Mouse (Mus musculus) kidney, embryonic 16.5 days (tissue): ENCODE measurements at regions not wholly inside any gene's neighbourhood (a gene's known extent, or its start where the extent isn't known, plus 50 kb on each side); places are given as distances from the start of the nearest gene placed in this dataset.
A peak's percentile ranks its signal among the peaks of the same experiment; 100 is the strongest.

Experiments
- ATAC-seq: fragments of 200-750 bp; cut with Nextera tagmentation; 2 replicates; pipeline ENCODE4 v1.8.0; 2017; ENCODE audit warnings: moderate TSS enrichment; ENCODE audit not compliant: low FRiP score, low TSS enrichment
- H3K27ac ChIP-seq: fragments of 300-500 bp; sonication (generic); 2 replicates; pipeline ENCODE4 v1.5.1; 2014; ENCODE audit warnings: low read length
- H3K27me3 ChIP-seq: fragments of 300-500 bp; sonication (generic); 2 replicates; pipeline ENCODE4 v1.6.1; 2014; ENCODE audit warnings: low read length, control low read depth, mixed read lengths; ENCODE audit not compliant: insufficient read depth
- H3K36me3 ChIP-seq: fragments of 300-500 bp; sonication (generic); 2 replicates; pipeline ENCODE4 v1.6.1; 2014; ENCODE audit warnings: low read length, control low read depth, mixed read lengths; ENCODE audit not compliant: insufficient read depth
- H3K4me1 ChIP-seq: fragments of 300-500 bp; sonication (generic); 2 replicates; pipeline ENCODE4 v1.6.1; 2014; ENCODE audit warnings: low read length, control low read depth, mixed read lengths; ENCODE audit not compliant: insufficient read depth
- H3K4me2 ChIP-seq: fragments of 300-500 bp; sonication (generic); replicated peaks from 2 replicates; pipeline ENCODE4 v1.6.1; 2014; ENCODE audit warnings: low read depth, low read length
- H3K4me3 ChIP-seq: fragments of 300-500 bp; sonication (generic); 2 replicates; pipeline ENCODE4 v1.5.1; 2014; ENCODE audit warnings: mild to moderate bottlenecking, low read length
- H3K9ac ChIP-seq: fragments of 300-500 bp; sonication (generic); replicated peaks from 2 replicates; pipeline ENCODE4 v1.6.1; 2014; ENCODE audit warnings: low read length
- H3K9me3 ChIP-seq: fragments of 300-500 bp; sonication (generic); 2 replicates; pipeline ENCODE4 v1.6.1; 2016; ENCODE audit warnings: low read length, control low read depth
- WGBS: fragments of 180-500 bp; shearing (Covaris S2); extraction: QIAGEN DNeasy Blood & Tissue Kit; methylation state at CpG from one replicate; pipeline ENCODE4 v1.1.7; 2014; 5-methylcytosine and 5-hydroxymethylcytosine counted together

DNA sequence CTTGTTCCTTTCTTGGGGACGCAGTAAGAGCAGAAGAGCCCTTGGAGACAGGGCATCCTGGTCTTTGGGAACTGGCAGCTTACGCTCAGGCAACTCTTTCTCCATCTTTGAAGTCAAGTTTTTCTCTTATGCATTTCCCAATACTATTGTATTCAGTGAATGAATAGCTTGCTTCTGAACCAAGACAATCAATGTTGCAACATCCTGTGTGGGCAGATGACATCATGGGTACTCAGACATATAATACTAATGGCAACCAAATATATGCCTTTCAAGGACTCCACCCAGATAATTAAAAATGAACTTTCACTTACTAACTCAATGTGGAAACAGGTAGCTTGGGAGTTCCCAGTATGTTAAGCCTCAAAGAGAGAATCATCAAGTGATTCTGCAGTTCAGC, 104.6 kb downstream of the Ngf start:
- no peak overlapping the region for H3K9ac ChIP-seq
- no peaks in the 10 kb centered on the region for H3K36me3 ChIP-seq
- H3K27ac ChIP-seq = no peak overlapping the region
- H3K9me3 ChIP-seq = no peaks in the 10 kb centered on the region
- no peaks in the 10 kb centered on the region for H3K27me3 ChIP-seq
- WGBS = 92% methylated on average over 2 of the region's 2 CpGs
- H3K4me3 ChIP-seq = no peak overlapping the region
- no peak overlapping the region for H3K4me2 ChIP-seq
- no peaks in the 10 kb centered on the region for H3K4me1 ChIP-seq
- ATAC-seq = no peak

DNA sequence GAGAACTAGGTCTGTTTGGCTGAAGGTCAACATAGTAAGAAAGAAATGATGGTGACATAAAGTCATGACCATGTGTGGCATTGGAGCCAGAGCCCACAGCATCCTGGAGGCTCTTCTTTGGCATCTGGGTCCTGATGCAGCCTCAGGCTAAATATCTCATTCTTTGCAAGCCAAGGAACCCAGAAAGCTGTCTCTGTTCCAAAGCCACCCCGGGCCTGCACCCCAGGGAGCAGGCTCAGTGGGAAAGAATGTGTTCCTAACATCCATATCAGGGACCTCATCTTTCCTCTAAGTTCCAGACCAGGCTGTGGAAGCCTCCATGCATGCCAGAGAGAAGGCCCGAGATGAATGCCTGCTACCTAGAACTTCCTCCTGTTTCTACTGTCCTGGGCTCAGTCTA, 107.2 kb downstream of the Ngf start:
- Histone ChIP-seq H3K9ac (no peak overlapping the region), H3K4me3 (no peak overlapping the region), H3K36me3 (no peaks in the 10 kb centered on the region), H3K27ac (no peak overlapping the region), H3K27me3 (no peaks in the 10 kb centered on the region), H3K4me1 (no peaks in the 10 kb centered on the region), H3K4me2 (no peak overlapping the region), H3K9me3 (no peaks in the 10 kb centered on the region)
- no peak for ATAC-seq
- WGBS = 88% methylated on average over 2 of the region's 2 CpGs

DNA sequence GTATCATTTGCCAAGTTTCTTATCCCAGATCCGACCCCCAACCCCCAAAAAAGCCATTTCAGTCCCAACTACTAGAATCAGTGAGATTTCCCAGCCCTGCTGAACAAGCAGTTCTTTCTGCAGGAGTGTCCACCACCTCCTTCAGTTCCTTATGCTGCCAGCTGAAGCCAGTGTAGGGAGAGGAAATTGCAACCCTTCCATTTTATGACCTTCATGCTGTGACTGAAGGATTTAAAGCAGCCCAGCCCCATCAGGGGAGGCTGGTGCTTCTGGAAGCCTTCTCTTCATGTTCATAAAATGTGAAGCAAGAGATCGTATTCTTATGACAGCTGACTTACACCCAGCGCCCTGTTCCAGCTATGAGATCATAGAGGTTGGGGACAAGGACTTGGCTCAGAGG, 112.1 kb downstream of the Ngf start:
- Histone ChIP-seq H3K4me1 (no peaks in the 10 kb centered on the region), H3K27me3 (no peaks in the 10 kb centered on the region), H3K9ac (no peak overlapping the region), H3K36me3 (no peaks in the 10 kb centered on the region), H3K4me3 (no peak overlapping the region), H3K4me2 (no peak overlapping the region), H3K27ac (no peak overlapping the region), H3K9me3 (no peaks in the 10 kb centered on the region)
- 36% methylated on average over 3 of the region's 3 CpGs for WGBS
- ATAC-seq = no peak

GRCm38 (mm10) chr3:102585136-102585535, 115.4 kb downstream of the Ngf start:
- Histone ChIP-seq H3K4me2 (no peak overlapping the region), H3K9me3 (no peaks in the 10 kb centered on the region), H3K27me3 (no peaks in the 10 kb centered on the region), H3K27ac (no peak overlapping the region), H3K36me3 (no peaks in the 10 kb centered on the region), H3K9ac (no peak overlapping the region), H3K4me3 (no peak overlapping the region), H3K4me1 (no peaks in the 10 kb centered on the region)
- WGBS = 79% methylated on average over 2 of the region's 2 CpGs
- ATAC-seq = no peak

- Histone ChIP-seq H3K4me1 (no peaks in the 10 kb centered on the region), H3K27ac (no peak overlapping the region), H3K4me2 (no peak overlapping the region), H3K9ac (no peak overlapping the region), H3K9me3 (no peaks in the 10 kb centered on the region), H3K4me3 (no peak overlapping the region), H3K36me3 (no peaks in the 10 kb centered on the region), H3K27me3 (no peaks in the 10 kb centered on the region)
- 56% methylated on average over 5 of the region's 5 CpGs for WGBS
- no peak for ATAC-seq
Measured at GRCm38 (mm10) chr3:102586221-102586620, 116.5 kb downstream of the Ngf start.

DNA sequence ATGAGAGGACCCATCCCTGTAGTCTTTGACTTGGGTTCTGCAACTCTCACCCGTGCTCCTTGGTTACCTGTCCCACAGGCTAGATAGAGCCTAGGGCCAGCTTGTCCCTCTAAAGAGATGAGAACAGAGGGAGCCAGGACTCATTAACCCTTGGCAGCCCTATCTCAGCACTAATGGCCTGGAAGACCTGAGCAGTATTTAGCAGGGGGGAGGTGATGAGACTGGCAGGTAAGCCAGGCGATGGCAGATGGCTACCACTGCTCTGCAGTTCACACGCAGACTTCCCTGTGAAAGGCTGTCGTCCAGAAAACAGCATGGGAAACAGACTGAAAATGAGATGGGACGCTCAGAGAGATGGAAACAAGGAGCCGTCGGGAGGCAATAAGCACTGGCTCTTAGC, 122.3 kb downstream of the Ngf start:
- H3K4me3 ChIP-seq = no peak overlapping the region
- H3K4me2 ChIP-seq = no peak overlapping the region
- H3K27me3 ChIP-seq = no peaks in the 10 kb centered on the region
- no peak for ATAC-seq
- H3K36me3 ChIP-seq = no peaks in the 10 kb centered on the region
- 65% methylated on average over 7 of the region's 7 CpGs for WGBS
- H3K9me3 ChIP-seq = no peaks in the 10 kb centered on the region
- H3K9ac ChIP-seq = no peak overlapping the region
- H3K4me1 ChIP-seq = peaks cover 2% of the 10 kb centered on the region; the same call in 1 of the 2 replicates
- H3K27ac ChIP-seq = no peak overlapping the region

- H3K27ac ChIP-seq = no peak overlapping the region
- H3K9me3 ChIP-seq = peaks cover 5% of the 10 kb centered on the region; the same call in 1 of the 2 replicates
- no peaks in the 10 kb centered on the region for H3K36me3 ChIP-seq
- no peaks in the 10 kb centered on the region for H3K27me3 ChIP-seq
- peak; percentile 51 for ATAC-seq
- no peak overlapping the region for H3K4me3 ChIP-seq
- no peak overlapping the region for H3K9ac ChIP-seq
- 59% methylated on average over 4 of the region's 4 CpGs for WGBS
- peaks cover 4% of the 10 kb centered on the region; the same call in 1 of the 2 replicates for H3K4me1 ChIP-seq
- H3K4me2 ChIP-seq = no peak overlapping the region
Measured at GRCm38 (mm10) chr3:102596944-102597551, 127.3 kb downstream of the Ngf start.

DNA sequence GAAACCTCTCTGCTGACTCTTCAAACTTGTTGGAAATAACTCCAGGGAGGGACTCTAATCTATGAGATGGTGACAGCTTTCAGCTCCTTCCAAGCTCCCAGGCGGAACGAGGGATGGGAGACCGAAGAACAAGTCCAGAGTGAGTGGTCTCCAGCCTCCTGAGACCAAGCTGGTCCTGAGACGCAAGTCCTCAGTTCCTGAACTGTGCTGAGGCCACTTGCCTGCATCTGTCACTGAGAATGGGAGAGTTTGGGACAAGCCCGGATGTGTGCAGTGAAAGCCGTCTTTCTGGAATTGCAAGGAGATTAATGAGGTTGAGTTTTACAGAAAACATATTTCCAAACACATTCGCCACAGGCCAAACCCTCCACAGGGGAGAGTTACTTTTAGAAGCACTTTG, 129.3 kb downstream of the Ngf start:
- WGBS = 69% methylated on average over 7 of the region's 7 CpGs
- Histone ChIP-seq H3K4me2 (no peak overlapping the region), H3K36me3 (no peaks in the 10 kb centered on the region), H3K4me1 (peaks cover 4% of the 10 kb centered on the region; the same call in 1 of the 2 replicates), H3K4me3 (no peak overlapping the region), H3K9me3 (peaks cover 5% of the 10 kb centered on the region; the same call in 1 of the 2 replicates), H3K9ac (no peak overlapping the region), H3K27me3 (no peaks in the 10 kb centered on the region), H3K27ac (no peak overlapping the region)
- no peak for ATAC-seq

GRCm38 (mm10) chr3:102602766-102603165, 131.6 kb upstream of the Tspan2 start:
- no peaks in the 10 kb centered on the region for H3K4me1 ChIP-seq
- no peak overlapping the region for H3K4me2 ChIP-seq

DNA sequence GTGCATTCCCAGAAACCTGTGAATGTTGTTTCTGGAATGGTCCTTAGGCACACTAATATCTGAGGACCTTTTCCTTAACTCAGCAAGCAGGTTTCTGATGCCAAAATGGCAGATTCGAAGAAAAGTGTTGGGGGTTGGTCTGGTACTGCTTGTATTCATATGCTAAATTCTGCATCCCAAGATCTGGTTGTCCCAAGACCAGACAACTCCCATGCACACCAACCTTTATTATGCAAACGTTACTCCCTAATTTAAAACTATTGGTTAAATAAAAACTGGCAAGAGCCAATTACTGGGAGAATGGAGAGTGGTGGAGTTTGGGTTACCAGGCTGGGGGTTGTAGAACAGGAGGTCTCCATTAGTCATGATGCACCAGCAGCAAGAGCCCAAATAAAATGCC, 129.0 kb upstream of the Tspan2 start:
- no peak overlapping the region for H3K27ac ChIP-seq
- H3K9me3 ChIP-seq = no peaks in the 10 kb centered on the region
- no peak overlapping the region for H3K4me2 ChIP-seq
- H3K36me3 ChIP-seq = no peaks in the 10 kb centered on the region
- ATAC-seq = no peak
- WGBS = 91% methylated on average over 2 of the region's 2 CpGs
- no peaks in the 10 kb centered on the region for H3K27me3 ChIP-seq
- H3K9ac ChIP-seq = no peak overlapping the region
- no peaks in the 10 kb centered on the region for H3K4me1 ChIP-seq
- H3K4me3 ChIP-seq = no peak overlapping the region

More at GRCm38 (mm10) chr3:102602766-102603165, 131.6 kb upstream of the Tspan2 start:
- no peak overlapping the region for H3K27ac ChIP-seq
- 94% methylated on average over 13 of the region's 13 CpGs for WGBS
- H3K9me3 ChIP-seq = peaks cover 5% of the 10 kb centered on the region; the same call in 1 of the 2 replicates
- ATAC-seq = no peak
- H3K9ac ChIP-seq = no peak overlapping the region
- no peaks in the 10 kb centered on the region for H3K36me3 ChIP-seq
- H3K4me3 ChIP-seq = no peak overlapping the region
- no peaks in the 10 kb centered on the region for H3K27me3 ChIP-seq
